Mouse (Mus musculus) mouse embryonic stem cell (cell line): ENCODE measurements around the gene Pald1.

Experiments used
- in situ Hi-C, 2 experiments: fragments of 300-500 bp; cut with MboI; formaldehyde crosslinking; loops; 1 replicate in 1 of 2; 3 replicates in 1 of 2; pipeline ENCODE4 v1.14.3; 2019 to 2020; ENCODE audit warnings: low sequenced_read_pairs in 2 of 2, low pct_unique_long_range_greater_than_20kb in 1 of 2, mixed read lengths in 1 of 2; ENCODE audit not compliant: unreplicated experiment in 1 of 2

Gene Pald1

GRCm38 (mm10) chr10:61410193-61410592, 26.9 kb upstream of the Pald1 start:
- in situ Hi-C loops: no loop called here

- in situ Hi-C loops: no loop called here
These were observed 26.4 kb upstream of the Pald1 start for GRCm38 (mm10) chr10:61409776-61410175.

DNA sequence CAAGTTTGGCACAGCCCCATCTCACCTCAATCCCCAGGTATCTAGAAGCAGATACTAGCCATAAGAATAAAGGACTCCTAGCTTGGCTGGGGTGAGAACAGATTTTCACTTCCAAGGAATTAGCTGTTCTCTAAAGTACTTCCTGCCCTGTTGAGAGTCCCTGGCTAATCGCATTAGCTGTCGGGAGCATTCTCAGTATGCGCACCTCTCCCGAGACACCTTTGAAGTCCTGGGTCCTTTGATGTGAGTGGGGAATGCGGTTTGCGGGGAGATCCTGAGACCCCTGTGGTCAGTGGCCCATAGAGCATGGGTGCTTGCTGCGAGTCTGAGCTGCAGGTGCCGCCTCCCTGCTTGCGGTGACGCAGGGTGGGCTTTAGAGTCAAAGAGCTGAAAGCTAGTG, 22.6 kb upstream of the Pald1 start:
- in situ Hi-C loops: no loop called here

GRCm38 (mm10) chr10:61402911-61403310, 19.6 kb upstream of the Pald1 start:
- in situ Hi-C loops: no loop called here

DNA sequence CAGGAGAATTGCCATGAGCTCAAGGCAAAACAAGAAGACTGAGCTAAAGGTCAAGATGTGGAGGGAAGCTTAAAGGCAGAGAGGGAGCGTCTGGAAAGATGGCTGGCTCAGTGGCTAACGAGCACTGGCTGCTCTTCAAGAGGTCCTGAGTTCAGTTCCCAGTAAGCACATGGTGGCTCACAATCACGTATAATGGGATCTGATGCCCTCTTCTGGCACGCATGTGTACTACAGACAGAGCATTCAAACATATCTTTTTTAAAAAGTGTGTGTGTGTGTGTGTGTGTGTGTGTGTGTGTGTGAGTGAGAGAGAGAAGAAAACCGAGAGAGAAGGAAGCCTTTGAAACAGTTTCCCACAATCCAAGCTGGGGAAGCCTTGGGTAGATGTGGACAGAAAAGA, 19.1 kb upstream of the Pald1 start:
- in situ Hi-C loops: no loop called here

DNA sequence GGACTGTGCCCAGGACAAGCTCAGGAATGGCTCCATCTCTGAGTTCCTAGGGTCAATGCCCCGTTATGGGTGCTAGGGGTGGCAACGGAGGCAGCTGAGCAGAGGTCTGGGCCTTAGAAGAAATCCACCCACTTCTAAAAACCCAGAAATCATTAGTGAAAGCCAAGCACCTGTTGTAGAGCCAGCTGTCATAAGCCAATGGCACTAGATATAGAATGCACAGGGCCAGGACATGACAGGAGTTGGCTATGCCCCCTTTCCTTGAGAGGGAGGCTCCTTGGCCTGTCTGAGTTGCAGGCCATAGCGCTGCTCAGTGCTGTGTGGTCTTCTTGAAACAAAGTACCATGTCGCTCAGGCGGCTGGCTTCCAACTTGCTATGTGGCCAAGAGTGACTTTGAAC, 17.1 kb upstream of the Pald1 start:
- in situ Hi-C loops: no loop called here

- in situ Hi-C loops: loop anchor here in 1 of 2 experiments (10.0 kb wide), 1 partner anchor 54 kb away; no protein-coding TSS in a partner anchor
These were observed 15.9 kb upstream of the Pald1 start for GRCm38 (mm10) chr10:61399156-61399734.

DNA sequence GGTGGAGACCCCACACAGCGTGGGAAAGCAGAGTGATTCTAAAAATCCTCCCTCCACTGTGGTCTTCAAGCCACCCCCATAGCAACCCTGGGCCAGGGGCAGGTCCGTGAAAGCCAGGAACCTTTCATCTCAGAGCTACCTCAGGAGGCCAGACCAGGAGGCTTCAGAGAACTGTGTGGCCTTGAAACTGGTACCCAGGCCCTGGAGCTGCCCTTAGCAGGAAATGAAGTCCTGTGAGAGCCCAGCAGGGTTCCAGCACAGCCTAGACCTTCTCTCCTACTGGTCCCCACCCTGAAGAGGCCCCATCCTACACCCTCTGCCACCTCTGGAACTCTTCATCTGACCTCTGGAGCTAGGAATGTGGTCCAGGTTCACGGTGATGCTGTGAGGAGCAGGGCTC, 14.8 kb upstream of the Pald1 start:
- in situ Hi-C loops: loop anchor here in 1 of 2 experiments (10.0 kb wide), 1 partner anchor 53 kb away; no protein-coding TSS in a partner anchor

DNA sequence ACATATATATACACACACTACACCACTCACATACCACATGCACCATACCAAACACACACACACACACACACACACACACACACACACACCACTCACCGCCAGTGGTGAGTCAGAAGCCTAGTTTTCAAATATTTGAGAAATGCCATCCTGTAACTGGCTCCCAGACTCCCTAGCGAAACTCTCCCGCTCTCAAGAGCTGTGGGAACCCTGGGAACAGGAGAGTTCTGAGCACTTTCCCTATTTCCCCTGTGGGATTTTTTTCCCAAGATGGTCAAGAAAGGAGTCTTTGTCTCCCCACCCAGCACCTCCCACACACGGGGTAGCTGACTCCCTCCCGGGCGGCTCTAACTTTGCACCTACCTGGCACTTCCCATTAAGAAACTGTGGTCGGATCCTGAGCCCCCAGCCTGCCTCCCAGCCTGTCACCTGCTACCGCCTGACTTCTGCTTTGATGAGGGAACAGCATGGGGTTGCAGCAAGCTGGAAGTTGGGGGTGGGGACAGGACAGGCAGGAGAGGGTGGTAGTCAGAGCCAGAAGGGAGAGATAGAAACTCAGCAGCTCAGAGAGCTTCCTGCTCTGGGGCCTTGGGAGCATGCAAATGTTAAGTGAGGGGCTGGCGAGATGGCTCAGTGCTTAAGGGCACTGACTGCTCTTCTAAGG, 11.3 kb upstream of the Pald1 start:
- in situ Hi-C loops: loop anchor here in 1 of 2 experiments (10.0 kb wide), 1 partner anchor 50 kb away; no protein-coding TSS in a partner anchor

- in situ Hi-C loops: loop anchor here in 1 of 2 experiments (10.0 kb wide), 1 partner anchor 48 kb away; no protein-coding TSS in a partner anchor
These were observed 9.3 kb upstream of the Pald1 start for GRCm38 (mm10) chr10:61392584-61392983.

DNA sequence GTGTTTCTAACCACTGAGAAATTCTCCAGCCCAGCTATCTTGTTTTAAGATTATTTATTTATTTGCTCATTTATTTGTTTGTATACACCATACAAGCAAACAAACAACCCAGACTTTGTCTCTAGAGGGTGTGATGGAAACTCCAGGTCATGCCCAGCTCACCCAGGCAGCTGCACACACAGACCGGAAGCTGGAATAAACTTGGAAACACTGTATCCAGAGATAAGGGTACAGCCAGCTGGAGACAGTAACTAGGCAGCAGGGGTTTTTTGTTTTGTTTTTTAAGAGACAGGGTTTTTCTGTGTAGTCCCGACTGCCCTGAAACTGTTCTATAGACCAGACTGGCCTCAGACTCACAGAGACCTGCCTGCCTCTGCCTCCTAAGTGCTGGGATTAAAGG, 6.8 kb upstream of the Pald1 start:
- in situ Hi-C loops: loop anchor here in 1 of 2 experiments (10.0 kb wide), 1 partner anchor 45 kb away; no protein-coding TSS in a partner anchor

DNA sequence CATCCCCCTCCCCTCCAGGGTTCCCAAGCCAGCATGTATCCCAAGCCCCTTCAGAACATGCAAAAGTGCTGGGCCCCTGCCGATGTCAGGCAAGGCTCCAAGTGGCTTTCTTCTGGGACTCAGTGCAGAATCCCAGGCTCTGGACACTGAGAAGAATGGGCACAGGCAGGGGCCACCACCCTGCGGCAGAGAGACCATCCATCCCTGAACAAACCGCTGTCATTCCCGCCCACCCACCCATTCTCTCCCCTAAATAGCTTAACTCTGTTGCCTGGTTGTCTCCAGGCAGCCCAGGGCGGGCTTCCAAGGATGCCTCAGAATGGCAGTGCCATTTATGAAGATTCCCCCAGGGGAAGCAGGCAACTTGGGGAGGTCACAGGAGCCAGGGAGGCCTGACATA, 5.7 kb upstream of the Pald1 start:
- in situ Hi-C loops: loop anchor here in 1 of 2 experiments (5.0 kb wide), 1 partner anchor 42 kb away; no protein-coding TSS in a partner anchor

DNA sequence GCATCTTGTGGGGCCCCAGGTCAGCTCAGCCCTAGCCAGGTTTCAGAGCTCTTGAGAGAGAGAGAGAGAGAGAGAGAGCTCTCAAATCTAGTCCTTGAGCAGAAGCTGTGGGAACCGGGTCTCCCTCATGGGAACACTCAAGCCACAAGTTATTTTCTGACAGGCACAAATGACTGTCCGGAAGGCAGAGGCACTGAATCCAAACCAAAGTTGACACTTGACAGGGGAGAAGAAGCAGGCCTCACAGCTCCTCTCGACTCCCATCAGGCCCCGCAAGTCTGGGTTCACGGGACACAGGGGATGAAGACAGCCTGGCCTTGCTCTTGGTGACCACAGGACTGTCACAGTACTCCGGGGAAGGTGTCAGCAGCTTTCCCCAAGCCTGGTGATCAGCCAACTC, 3.0 kb upstream of the Pald1 start:
- in situ Hi-C loops: loop anchor here in 1 of 2 experiments (5.0 kb wide), 1 partner anchor 39 kb away; no protein-coding TSS in a partner anchor

DNA sequence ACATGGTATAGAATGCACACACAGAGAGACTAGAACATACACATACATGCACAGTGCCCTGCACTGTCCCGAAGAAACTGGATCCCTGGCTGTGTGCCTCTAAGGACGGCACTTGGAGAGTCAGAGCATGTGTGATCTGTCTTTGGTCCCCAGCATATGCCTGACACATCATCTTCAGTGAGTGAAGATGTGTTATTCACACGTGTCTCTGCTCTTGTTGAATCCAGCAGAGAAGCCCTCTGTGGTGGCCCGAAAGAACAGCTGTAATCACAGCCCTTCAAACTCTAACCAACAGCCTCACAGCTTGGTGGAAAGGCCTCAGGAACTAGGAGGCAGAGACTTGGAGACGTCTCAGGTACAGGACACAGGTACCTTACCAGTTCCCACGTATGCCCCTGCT, 1.8 kb upstream of the Pald1 start:
- in situ Hi-C loops: loop anchor here in 1 of 2 experiments (5.0 kb wide), 1 partner anchor 38 kb away; no protein-coding TSS in a partner anchor

GRCm38 (mm10) chr10:61383715-61384047, 351 bp upstream of the Pald1 start:
- in situ Hi-C loops: no loop called here

GRCm38 (mm10) chr10:61382281-61382731, 1.0 kb downstream of the Pald1 start:
- in situ Hi-C loops: no loop called here

GRCm38 (mm10) chr10:61381823-61382222, 1.5 kb downstream of the Pald1 start:
- in situ Hi-C loops: no loop called here

DNA sequence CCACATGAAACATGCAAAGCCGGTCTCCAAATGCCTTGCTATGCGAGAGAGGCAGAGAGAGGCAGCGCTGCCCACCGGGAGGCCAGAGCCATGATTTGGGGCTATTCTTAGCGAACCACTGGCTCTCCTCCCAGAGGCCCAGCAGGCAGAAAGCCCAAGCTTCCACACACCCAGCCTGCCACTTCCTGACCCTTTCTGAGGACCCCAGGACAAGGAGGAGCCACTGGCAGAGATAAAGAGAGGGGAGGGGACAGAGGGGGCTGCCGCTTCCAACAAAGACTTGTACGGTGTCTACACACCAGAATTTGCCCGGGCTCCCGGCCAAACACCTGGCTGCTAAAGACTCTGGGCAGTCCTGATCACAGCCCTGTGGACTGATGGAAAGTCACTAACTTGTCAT, 3.1 kb downstream of the Pald1 start:
- in situ Hi-C loops: no loop called here

- in situ Hi-C loops: no loop called here
These were observed 3.8 kb downstream of the Pald1 start for GRCm38 (mm10) chr10:61379340-61380040.
